Mouse (Mus musculus) ES-E14 (cell line): ENCODE results near the gene Rprd2. TPM values are rescaled to one million over a fixed set of nuclear protein-coding genes. Genes with fewer than 3 reads are reported as not detected.

Experiments used
- DNase-seq: peaks from one replicate; pipeline ENCODE4 v3.0.0-alpha.2; 2013; ENCODE audit warnings: low read depth, low spot score
- H3K27ac ChIP-seq: 2 replicates; pipeline ENCODE4 v1.5.1; 2012; ENCODE audit warnings: low read depth, mild to moderate bottlenecking, low read length, moderate library complexity, mixed read lengths; ENCODE audit not compliant: poor library complexity, insufficient read depth, severe bottlenecking
- H3K36me3 ChIP-seq: 2 replicates; pipeline ENCODE4 v1.6.1; 2012; ENCODE audit warnings: mild to moderate bottlenecking, low read length, moderate library complexity, mixed read lengths; ENCODE audit not compliant: control insufficient read depth, poor library complexity, insufficient read depth, severe bottlenecking
- H3K4me1 ChIP-seq, 2 experiments: fragments of 150-350 bp in 1 of 2; sonication (generic) in 1 of 2; 2 replicates each; pipeline ENCODE4 v1.6.1; 2012; ENCODE audit warnings: low read length in 2 of 2, mild to moderate bottlenecking in 1 of 2, mixed read lengths in 1 of 2; ENCODE audit not compliant: control insufficient read depth in 2 of 2, insufficient read depth in 2 of 2, poor library complexity in 1 of 2
- H3K4me3 ChIP-seq, 2 experiments: fragments of 150-350 bp in 1 of 2; sonication (generic) in 1 of 2; 2 replicates each; pipeline ENCODE4 v1.5.1; 2012; ENCODE audit warnings: low read length in 2 of 2, low read depth in 1 of 2, mild to moderate bottlenecking in 1 of 2, mixed read lengths in 1 of 2; ENCODE audit not compliant: insufficient read depth in 1 of 2, poor library complexity in 1 of 2, severe bottlenecking in 1 of 2
- H3K9ac ChIP-seq: 2 replicates; pipeline ENCODE4 v1.6.1; 2012; ENCODE audit warnings: low read depth, mild to moderate bottlenecking, low read length, mixed read lengths; ENCODE audit not compliant: poor library complexity, insufficient read depth, severe bottlenecking
- H3K9me3 ChIP-seq: fragments of 150-350 bp; sonication (generic); 2 replicates; pipeline ENCODE4 v1.6.1; 2012; ENCODE audit warnings: low read depth, mild to moderate bottlenecking, low read length; ENCODE audit not compliant: control insufficient read depth, insufficient read depth
- CHD2 ChIP-seq: IDR thresholded peaks from 2 replicates; pipeline ENCODE4 v1.6.1; 2014; ENCODE audit warnings: mild to moderate bottlenecking, low read depth, low read length, inconsistent platforms
- HCFC1 ChIP-seq: IDR thresholded peaks from 2 replicates; pipeline ENCODE4 v1.6.1; 2012; ENCODE audit warnings: low read length, inconsistent platforms, borderline replicate concordance; ENCODE audit not compliant: insufficient read depth
- MAFK ChIP-seq: IDR thresholded peaks from 2 replicates; pipeline ENCODE4 v1.6.1; 2014; ENCODE audit warnings: mild to moderate bottlenecking, low read depth, low read length, inconsistent platforms; ENCODE audit not compliant: insufficient read depth
- ZC3H11A ChIP-seq: IDR thresholded peaks from 2 replicates; pipeline ENCODE4 v1.6.1; 2012; ENCODE audit warnings: low read depth, mild to moderate bottlenecking, inconsistent platforms, low read length, borderline replicate concordance
- ZNF384 ChIP-seq: IDR thresholded peaks from 2 replicates; pipeline ENCODE4 v1.6.1; 2012; ENCODE audit warnings: low read depth, low read length, inconsistent platforms
- in situ Hi-C, 2 experiments: fragments of 600-800 bp; cut with MboI; formaldehyde crosslinking; loops; one replicate each; pipeline ENCODE4 v1.15.1; 2025; ENCODE audit warnings: low sequenced_read_pairs in 2 of 2, inconsistent platforms in 1 of 2; ENCODE audit not compliant: unreplicated experiment in 2 of 2
- total RNA-seq: library from RNA; depleted of rRNA; stranded (reverse); fragments of 300-350 nt; gene quantifications from 2 replicates; pipeline ENCODE4 v1.2.3, GENCODE M21; 2012; rRNA removed

The Rprd2 gene
- total RNA-seq: 14.9 and 16.2 TPM in 2 replicates

DNA sequence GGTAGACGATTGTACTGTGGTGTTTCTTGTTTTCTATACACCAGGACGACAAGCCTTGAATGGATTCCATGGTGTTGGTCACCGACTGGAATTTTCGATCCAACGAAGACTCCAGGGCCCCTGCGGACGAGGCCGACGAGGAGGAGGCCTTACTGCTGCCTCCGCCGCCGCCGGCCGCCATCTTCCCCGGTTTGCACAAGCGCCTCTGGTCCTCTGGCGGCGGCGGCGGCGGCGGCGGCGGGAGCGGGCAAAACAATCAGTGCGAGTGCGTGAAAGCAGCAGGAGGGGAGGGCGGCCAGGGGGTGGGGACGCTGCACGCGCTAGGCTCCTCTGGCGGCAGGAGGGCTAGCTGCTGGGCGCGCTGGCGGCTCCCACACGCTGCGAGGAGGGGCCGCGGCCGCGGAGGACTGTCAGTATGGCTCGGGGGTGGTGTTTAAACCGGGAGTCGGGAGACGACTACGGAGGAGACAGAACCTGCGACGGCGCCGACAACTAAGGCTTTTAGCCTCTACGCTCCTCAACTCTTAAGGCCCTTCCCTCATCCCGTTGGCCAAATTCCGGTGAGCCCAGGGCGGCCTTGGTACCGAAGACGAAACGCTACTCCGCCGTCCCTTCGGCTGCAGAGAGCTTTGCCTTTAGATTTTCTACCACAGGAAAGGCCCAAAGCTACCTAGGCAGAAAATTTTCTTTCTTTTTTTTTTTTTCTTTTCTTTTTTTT, at the start of gene Rprd2:
Gene Rprd2 (minus strand): TSS at position 293 of the 718 bp plus-strand sequence.
- Histone ChIP-seq H3K4me3 (peak within 1 kb of the TSS; percentile 70 to 87), H3K9me3 (no peaks in the 10 kb centered on the region), H3K4me1 (peaks cover 0 to 3% of the 10 kb centered on the region in 2 experiments; a peak in 1 of 4 replicates), H3K36me3 (no peaks in the 10 kb centered on the region), H3K9ac (peak within 1 kb of the TSS; percentile 96), H3K27ac (peak within 1 kb of the TSS; percentile 97)
- DNase-seq: peak; percentile 48
- in situ Hi-C loops: no loop called here
- TF ChIP-seq MAFK (peak; percentile 18; the same call in 1 of the 2 replicates), CHD2 (no peak), ZNF384 (peak; percentile 99)

- Histone ChIP-seq H3K4me1 (peaks cover 3 to 15% of the 10 kb centered on the region in 2 experiments; a peak in 2 of 4 replicates), H3K9me3 (no peaks in the 10 kb centered on the region), H3K4me3 (no peak overlapping the region), H3K36me3 (peaks cover 10% of the 10 kb centered on the region; the same call in 1 of the 2 replicates), H3K27ac (no peak overlapping the region), H3K9ac (no peak overlapping the region)
- TF ChIP-seq ZC3H11A (no peak), ZNF384 (no peak), HCFC1 (no peak), CHD2 (no peak), MAFK (no peak)
- DNase-seq: no peak
- in situ Hi-C loops: no loop called here
Observed at GRCm38 (mm10) chr3:95867408-95867807, 48.7 kb upstream of the Rprd2 start.

DNA sequence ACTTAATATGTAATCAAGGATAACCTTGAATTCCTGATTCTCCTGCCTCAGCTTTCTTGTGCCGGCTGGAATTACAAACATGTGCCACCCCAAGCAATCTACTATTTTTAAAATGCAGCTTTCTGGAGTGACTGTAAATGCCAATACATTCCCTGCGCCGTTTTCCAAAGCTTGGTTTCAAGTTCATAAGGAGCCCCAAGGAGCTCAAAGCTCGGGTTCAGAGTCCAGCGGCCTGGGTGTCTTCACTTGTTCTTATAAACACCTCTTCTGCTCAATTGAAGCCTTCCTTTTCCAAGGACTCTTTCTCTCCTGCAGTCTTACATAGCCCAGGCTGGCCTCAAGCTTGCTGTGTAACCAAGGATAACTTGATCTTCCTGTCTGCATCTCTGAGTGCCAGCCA, 47.4 kb upstream of the Rprd2 start:
- TF ChIP-seq ZC3H11A (no peak), CHD2 (no peak), ZNF384 (no peak), HCFC1 (no peak), MAFK (no peak)
- H3K4me1 ChIP-seq: peaks cover 3 to 15% of the 10 kb centered on the region in 2 experiments; a peak in 2 of 4 replicates
- H3K27ac ChIP-seq: no peak overlapping the region
- no peak overlapping the region for H3K4me3 ChIP-seq
- peaks cover 10% of the 10 kb centered on the region; the same call in 1 of the 2 replicates for H3K36me3 ChIP-seq
- H3K9ac ChIP-seq: no peak overlapping the region
- no peaks in the 10 kb centered on the region for H3K9me3 ChIP-seq
- DNase-seq: no peak
- in situ Hi-C loops: no loop called here

GRCm38 (mm10) chr3:95865571-95865970, 46.9 kb upstream of the Rprd2 start:
- Histone ChIP-seq H3K4me3 (peak overlapping the region; percentile 34 to 50; a peak in 3 of 4 replicates), H3K4me1 (peaks cover 2 to 17% of the 10 kb centered on the region in 2 experiments; a peak in 2 of 4 replicates), H3K9ac (peak overlapping the region; percentile 68; the same call in 1 of the 2 replicates), H3K36me3 (peaks cover 10% of the 10 kb centered on the region; the same call in 1 of the 2 replicates), H3K9me3 (no peaks in the 10 kb centered on the region), H3K27ac (no peak overlapping the region)
- TF ChIP-seq MAFK: no peak
- TF ChIP-seq CHD2: no peak
- TF ChIP-seq HCFC1: no peak
- TF ChIP-seq ZC3H11A: no peak
- no peak for TF ChIP-seq ZNF384
- in situ Hi-C loops: no loop called here
- DNase-seq: no peak
